ENCODE assay signal across 17 mouse cellular contexts in genomic region chr5:98076612-98077011, GRCm38 (mm10). TPM values are rescaled to one million over a fixed set of nuclear protein-coding genes. Genes with fewer than 3 reads are reported as not detected.
DNase-seq lines count a peak whose midpoint lies in the region; ATAC-seq and TF ChIP-seq lines count a peak whose summit lies in the region.
"Had no signal": no experiment of that assay in that cellular context is flagged by ENCODE, and none has a peak within 500 bp of the region (broad histone marks: within the 10 kb centered on the region; RNA-seq: fewer than 3 reads in every experiment).

No protein-coding gene starts in this region.

- peak; percentile 40 for DNase-seq in embryonic facial prominence, embryonic 14.5 days (ENCODE audit: low spot score)
- DNase-seq in embryonic facial prominence, embryonic 10.5 days (ENCODE audit: low spot score): no peak
- peak; percentile 9 to 33 for DNase-seq in layer of hippocampus, adult 18-20 months (ENCODE audit: low spot score in 2 of 2)
- no peak for DNase-seq in layer of hippocampus, adult 9-10 months (ENCODE audit: low spot score)
- peak; percentile 55 to 67 for DNase-seq in heart, postnatal 10 days
- DNase-seq in lung, postnatal 25 days (ENCODE audit: low spot score): peak; percentile 29
- no peak for DNase-seq in hindbrain, embryonic 14.5 days (ENCODE audit: low spot score)
- DNase-seq in left cerebral cortex, adult 2 months (ENCODE audit: extremely low spot score in 1 of 2, low spot score in 2 of 2): no peak
- DNase-seq: B cell, adult 2 months; kidney, postnatal 10 days; liver, postnatal 0 days; midbrain, embryonic 14.5 days; right cerebral cortex, adult 18-20 months; thymus, postnatal 14 days had no signal

- H3K36me3 ChIP-seq in embryonic facial prominence, embryonic 14.5 days (ENCODE audit: control insufficient read depth, insufficient read depth, low read length): no peaks in the 10 kb centered on the region
- H3K36me3 ChIP-seq in embryonic facial prominence, embryonic 10.5 days (replicated peaks): no peaks in the 10 kb centered on the region
- H3K36me3 ChIP-seq in hindbrain, embryonic 14.5 days (replicated peaks; ENCODE audit: control insufficient read depth, insufficient read depth): no peaks in the 10 kb centered on the region
- H3K36me3 ChIP-seq: neural tube, embryonic 15.5 days had no signal

- intact Hi-C loops in heart, postnatal 10 days (cut with DNase I): loop anchor here (5.0 kb wide), 1 partner anchor 91 kb away; the partner anchor contains the start of gene Prdm8
- intact Hi-C loops in left cerebral cortex, adult 2 months (cut with DNase I): no loop called here

- H3K9me3 ChIP-seq in embryonic facial prominence, embryonic 14.5 days (ENCODE audit: control insufficient read depth, low read length): no peaks in the 10 kb centered on the region
- no peaks in the 10 kb centered on the region for H3K9me3 ChIP-seq in embryonic facial prominence, embryonic 10.5 days
- no peaks in the 10 kb centered on the region for H3K9me3 ChIP-seq in hindbrain, embryonic 14.5 days (ENCODE audit: control insufficient read depth, low read length)
- H3K9me3 ChIP-seq: neural tube, embryonic 15.5 days had no signal

- H3K4me1 ChIP-seq in embryonic facial prominence, embryonic 14.5 days (ENCODE audit: control insufficient read depth, insufficient read depth, low read length): no peaks in the 10 kb centered on the region
- no peaks in the 10 kb centered on the region for H3K4me1 ChIP-seq in embryonic facial prominence, embryonic 10.5 days
- H3K4me1 ChIP-seq in hindbrain, embryonic 14.5 days (replicated peaks; ENCODE audit: control insufficient read depth, insufficient read depth, low read length): no peaks in the 10 kb centered on the region
- H3K4me1 ChIP-seq: neural tube, embryonic 15.5 days had no signal

- ATAC-seq in embryonic facial prominence, embryonic 14.5 days (ENCODE audit: low read depth): no peak
- ATAC-seq in hindbrain, embryonic 14.5 days (ENCODE audit: low FRiP score): no peak
- ATAC-seq: hindbrain, embryonic 16.5 days; liver, postnatal 0 days had no signal

- H3K4me3 ChIP-seq in embryonic facial prominence, embryonic 14.5 days (ENCODE audit: low read depth, low read length): no peak overlapping the region
- H3K4me3 ChIP-seq in embryonic facial prominence, embryonic 10.5 days: no peak overlapping the region
- H3K4me3 ChIP-seq in hindbrain, embryonic 14.5 days (replicated peaks; ENCODE audit: low read length): no peak overlapping the region
- H3K4me3 ChIP-seq in left cerebral cortex, adult 2 months: no peak overlapping the region
- H3K4me3 ChIP-seq: erythroblast, embryonic 14.5 days; neural tube, embryonic 15.5 days had no signal

- no peak overlapping the region for H3K9ac ChIP-seq in embryonic facial prominence, embryonic 14.5 days (ENCODE audit: low read depth, low read length)
- no peak overlapping the region for H3K9ac ChIP-seq in hindbrain, embryonic 14.5 days
- H3K9ac ChIP-seq: liver, postnatal 0 days; neural tube, embryonic 15.5 days had no signal

- H3K27me3 ChIP-seq in embryonic facial prominence, embryonic 14.5 days (replicated peaks; ENCODE audit: control insufficient read depth, insufficient read depth, low read length): no peaks in the 10 kb centered on the region
- H3K27me3 ChIP-seq in embryonic facial prominence, embryonic 10.5 days (replicated peaks; ENCODE audit: low read depth, poor library complexity, severe bottlenecking): no peaks in the 10 kb centered on the region
- no peaks in the 10 kb centered on the region for H3K27me3 ChIP-seq in hindbrain, embryonic 14.5 days (ENCODE audit: control insufficient read depth, insufficient read depth, low read length)
- H3K27me3 ChIP-seq: neural tube, embryonic 15.5 days had no signal

- H3K4me2 ChIP-seq in embryonic facial prominence, embryonic 14.5 days (ENCODE audit: low read depth, low read length): no peak overlapping the region
- no peak overlapping the region for H3K4me2 ChIP-seq in hindbrain, embryonic 14.5 days (replicated peaks)
- H3K4me2 ChIP-seq: neural tube, embryonic 15.5 days had no signal

- no peak for TF ChIP-seq CTCF in left cerebral cortex, adult 2 months (IDR thresholded peaks at IDR 0.05)

- 51% methylated on average over 3 of the region's 3 CpGs for WGBS in embryonic facial prominence, embryonic 14.5 days
- 74% methylated on average over 3 of the region's 3 CpGs for WGBS in embryonic facial prominence, embryonic 10.5 days
- WGBS in hindbrain, embryonic 14.5 days: 74% methylated on average over 3 of the region's 3 CpGs

- no peak overlapping the region for H3K27ac ChIP-seq in embryonic facial prominence, embryonic 14.5 days (replicated peaks; ENCODE audit: low read depth, low read length)
- no peak overlapping the region for H3K27ac ChIP-seq in embryonic facial prominence, embryonic 10.5 days (replicated peaks)
- H3K27ac ChIP-seq in hindbrain, embryonic 14.5 days: no peak overlapping the region
- no peak overlapping the region for H3K27ac ChIP-seq in left cerebral cortex, adult 2 months
- H3K27ac ChIP-seq: neural tube, embryonic 15.5 days had no signal

RNA-seq across cellular contexts. Expression of gene Antxr2, which starts 45.8 kb away (rescaled TPM):
- polyA plus RNA-seq in embryonic facial prominence, embryonic 14.5 days (2014; fragmentation: Nextera tagmentation; extraction: Ambion mirVana): 29.1 and 31.7 TPM in 2 replicates
- polyA plus RNA-seq in embryonic facial prominence, embryonic 10.5 days (2016; fragmentation: Nextera tagmentation; extraction: Ambion mirVana): 15.4 and 16.9 TPM in 2 replicates
- 1 to 10 TPM; 1.6 to 1.7 TPM for total RNA-seq in layer of hippocampus, adult 18-20 months (2021)
- 100 to 1,000 TPM in 1 of 2 experiments, 10 to 100 TPM in 1; 86.3 to 114 TPM for total RNA-seq in heart, postnatal 10 days (2021)
- polyA plus RNA-seq in hindbrain, embryonic 14.5 days (2014; fragmentation: Nextera tagmentation; extraction: Ambion mirVana): 3.6 and 3.8 TPM in 2 replicates
- 1 to 10 TPM; 1.7 TPM for total RNA-seq in left cerebral cortex, adult 2 months (2021)

Comparison
In these comparisons a context has a peak if more than half of its experiments do, and no peak if none do; other contexts are left out.
1. DNase-seq: peak in embryonic facial prominence, embryonic 14.5 days (single experiment), layer of hippocampus, adult 18-20 months (2 of 2), heart, postnatal 10 days (2 of 2) and lung, postnatal 25 days (single experiment); none in embryonic facial prominence, embryonic 10.5 days (single experiment), layer of hippocampus, adult 9-10 months (single experiment), hindbrain, embryonic 14.5 days (single experiment) and left cerebral cortex, adult 2 months (0 of 2).
2. RNA of gene Antxr2, which starts 45.8 kb away (total RNA-seq): 86.3 to 114 TPM in heart, postnatal 10 days; 1.7 TPM in left cerebral cortex, adult 2 months and 1.6 to 1.7 TPM in layer of hippocampus, adult 18-20 months; every median in the first group is over 10 times any median in the second.